Comparison of ENCODE assay signal across 11 mouse cellular contexts in the genomic region with DNA sequence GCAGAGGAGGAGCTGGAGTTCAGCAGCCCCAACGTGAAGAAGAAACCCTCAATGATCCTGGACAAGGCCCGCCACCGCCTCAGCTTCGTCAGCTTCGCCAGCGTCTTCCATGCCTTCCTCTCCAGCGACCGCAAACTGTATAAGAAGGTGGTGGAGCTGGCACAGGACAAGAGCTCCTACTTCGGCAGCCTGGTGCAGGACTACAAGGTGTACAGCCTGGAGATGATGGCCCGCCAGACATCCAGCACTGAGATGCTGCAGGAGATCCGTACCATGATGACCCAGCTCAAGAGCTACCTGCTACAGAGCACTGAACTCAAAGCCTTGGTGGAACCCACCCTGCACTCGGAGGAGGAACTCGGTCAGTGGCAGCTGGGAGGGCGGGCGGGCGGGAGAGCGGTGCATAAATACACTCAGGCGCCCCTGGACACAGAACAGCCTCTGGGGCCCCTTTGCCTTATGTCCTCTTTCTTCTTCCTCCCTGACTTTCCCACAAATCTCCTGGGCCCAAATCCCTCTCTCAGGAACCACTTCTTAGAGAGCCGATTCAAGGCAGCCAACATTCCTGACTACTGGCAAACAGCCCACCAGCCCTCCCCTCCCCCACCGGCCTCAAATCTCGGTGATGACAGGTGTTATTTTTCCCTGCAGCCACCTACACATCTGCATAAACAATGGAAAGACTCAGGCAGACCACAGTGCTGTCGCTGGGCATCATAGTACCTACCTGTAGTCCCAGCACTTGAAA.
DNase-seq lines count a peak whose midpoint lies in the region; ATAC-seq and TF ChIP-seq lines count a peak whose summit lies in the region.
"Had no signal": no experiment of that assay in that cellular context is flagged by ENCODE, and none has a peak within 500 bp of the region (broad histone marks: within the 10 kb centered on the region; RNA-seq: fewer than 3 reads in every experiment).

No protein-coding gene starts in this region.

- no peak for TF ChIP-seq POLR2A in heart, adult 2 months (IDR thresholded peaks at IDR 0.05; ENCODE audit: insufficient read depth, low read depth, low read length)

- TF ChIP-seq EP300 in heart, adult 2 months (IDR thresholded peaks at IDR 0.05; ENCODE audit: insufficient read depth, low read depth, low read length), result no peak

- H3K4me2 ChIP-seq in heart, embryonic 13.5 days, result peak overlapping the region; percentile 17
- H3K4me2 ChIP-seq in lung, embryonic 14.5 days, result no peak overlapping the region
- H3K4me2 ChIP-seq in hindbrain, postnatal 0 days (ENCODE audit: low read depth, low read length), result no peak overlapping the region
- H3K4me2 ChIP-seq: forebrain, embryonic 13.5 days; stomach, embryonic 15.5 days had no signal

- ATAC-seq in heart, embryonic 13.5 days (ENCODE audit: extremely low read depth, insufficient number of reproducible peaks, low FRiP score, low TSS enrichment), result no peak
- ATAC-seq in lung, embryonic 14.5 days (ENCODE audit: insufficient read depth), result no peak
- ATAC-seq in hindbrain, postnatal 0 days, result no peak
- ATAC-seq: forebrain, embryonic 13.5 days had no signal

- H3K9me3 ChIP-seq in heart, embryonic 13.5 days, result no peaks in the 10 kb centered on the region
- H3K9me3 ChIP-seq in lung, embryonic 14.5 days (ENCODE audit: low read depth, low read length), result no peaks in the 10 kb centered on the region
- H3K9me3 ChIP-seq in midbrain, embryonic 10.5 days (replicated peaks), result no peaks in the 10 kb centered on the region
- H3K9me3 ChIP-seq in hindbrain, postnatal 0 days (ENCODE audit: low read length), result no peaks in the 10 kb centered on the region
- H3K9me3 ChIP-seq: forebrain, embryonic 13.5 days; stomach, embryonic 15.5 days had no signal

- DNase-seq in heart, adult 2 months, result no peak
- DNase-seq in lung, embryonic 14.5 days, result peak; percentile 16
- no peak for DNase-seq in lung, postnatal 10 days
- peak; percentile 30 for DNase-seq in NIH3T3 (ENCODE audit: low read depth)
- peak; percentile 54 for DNase-seq in induced T-regulatory cell, adult 2 months (ENCODE audit: low read depth)
- DNase-seq in midbrain, embryonic 10.5 days (ENCODE audit: low spot score), result no peak
- no peak for DNase-seq in hindbrain, postnatal 0 days (ENCODE audit: low spot score)
- DNase-seq: cerebellum, adult 18-20 months had no signal

- peaks cover 40% of the 10 kb centered on the region for H3K4me1 ChIP-seq in heart, embryonic 13.5 days
- peaks cover 6% of the 10 kb centered on the region for H3K4me1 ChIP-seq in heart, adult 2 months (ENCODE audit: control insufficient read depth, insufficient read depth, low read length)
- H3K4me1 ChIP-seq in lung, embryonic 14.5 days (ENCODE audit: insufficient read depth), result no peaks in the 10 kb centered on the region
- no peaks in the 10 kb centered on the region for H3K4me1 ChIP-seq in midbrain, embryonic 10.5 days
- no peaks in the 10 kb centered on the region for H3K4me1 ChIP-seq in hindbrain, postnatal 0 days (ENCODE audit: insufficient read depth, low read length)

- peak overlapping the region; percentile 74 for H3K27ac ChIP-seq in heart, embryonic 13.5 days (replicated peaks)
- no peak overlapping the region for H3K27ac ChIP-seq in heart, adult 2 months
- H3K27ac ChIP-seq in lung, embryonic 14.5 days (ENCODE audit: low read depth), result no peak overlapping the region
- no peak overlapping the region for H3K27ac ChIP-seq in midbrain, embryonic 10.5 days (replicated peaks)
- H3K27ac ChIP-seq in hindbrain, postnatal 0 days, result no peak overlapping the region
- H3K27ac ChIP-seq: forebrain, embryonic 13.5 days; stomach, embryonic 15.5 days had no signal

- no peaks in the 10 kb centered on the region for H3K79me2 ChIP-seq in heart, adult 2 months (replicated peaks; ENCODE audit: control insufficient read depth, insufficient read depth, low read length)

- peak overlapping the region; percentile 60 for H3K9ac ChIP-seq in heart, embryonic 13.5 days
- no peak overlapping the region for H3K9ac ChIP-seq in heart, adult 2 months (ENCODE audit: low read depth, low read length)
- no peak overlapping the region for H3K9ac ChIP-seq in lung, embryonic 14.5 days
- H3K9ac ChIP-seq in hindbrain, postnatal 0 days (replicated peaks; ENCODE audit: low read length), result no peak overlapping the region
- H3K9ac ChIP-seq: forebrain, embryonic 13.5 days; stomach, embryonic 15.5 days had no signal

- peaks cover 69% of the 10 kb centered on the region for H3K36me3 ChIP-seq in heart, embryonic 13.5 days
- H3K36me3 ChIP-seq in heart, adult 2 months (ENCODE audit: control insufficient read depth, insufficient read depth, low read length), result no peaks in the 10 kb centered on the region
- peaks cover 27% of the 10 kb centered on the region; the same call in 1 of the 2 replicates for H3K36me3 ChIP-seq in lung, embryonic 14.5 days (ENCODE audit: insufficient read depth)
- no peaks in the 10 kb centered on the region for H3K36me3 ChIP-seq in midbrain, embryonic 10.5 days
- no peaks in the 10 kb centered on the region for H3K36me3 ChIP-seq in hindbrain, postnatal 0 days (ENCODE audit: insufficient read depth, low read length)
- H3K36me3 ChIP-seq: stomach, embryonic 15.5 days had no signal

- TF ChIP-seq CTCF in heart, adult 2 months (IDR thresholded peaks at IDR 0.05), result no peak
- no peak for TF ChIP-seq CTCF in lung, embryonic 14.5 days (IDR thresholded peaks at IDR 0.05; ENCODE audit: low read depth)
- TF ChIP-seq CTCF in hindbrain, postnatal 0 days (IDR thresholded peaks at IDR 0.05; ENCODE audit: low read depth), result no peak

- H3K4me3 ChIP-seq in heart, embryonic 13.5 days, result no peak overlapping the region
- H3K4me3 ChIP-seq in heart, adult 2 months, result no peak overlapping the region
- no peak overlapping the region for H3K4me3 ChIP-seq in lung, embryonic 14.5 days (ENCODE audit: low read depth, low read length)
- H3K4me3 ChIP-seq in midbrain, embryonic 10.5 days, result no peak overlapping the region
- no peak overlapping the region for H3K4me3 ChIP-seq in hindbrain, postnatal 0 days (ENCODE audit: low read length)
- H3K4me3 ChIP-seq: forebrain, embryonic 13.5 days; stomach, embryonic 15.5 days had no signal

- no peaks in the 10 kb centered on the region for H3K27me3 ChIP-seq in heart, embryonic 13.5 days (replicated peaks)
- no peaks in the 10 kb centered on the region for H3K27me3 ChIP-seq in heart, adult 2 months (ENCODE audit: control insufficient read depth, insufficient read depth, low read length)
- H3K27me3 ChIP-seq in lung, embryonic 14.5 days (ENCODE audit: insufficient read depth, low read length), result no peaks in the 10 kb centered on the region
- H3K27me3 ChIP-seq in midbrain, embryonic 10.5 days (ENCODE audit: low read depth, poor library complexity, severe bottlenecking), result no peaks in the 10 kb centered on the region
- H3K27me3 ChIP-seq in hindbrain, postnatal 0 days (ENCODE audit: insufficient read depth, low read length), result no peaks in the 10 kb centered on the region
- H3K27me3 ChIP-seq: forebrain, embryonic 13.5 days; stomach, embryonic 15.5 days had no signal

- intact Hi-C loops in heart, adult 2 months (cut with DNase I), result no loop called here

- 57% methylated on average over 22 of the region's 22 CpGs for WGBS in heart, embryonic 13.5 days
- 58% methylated on average over 22 of the region's 22 CpGs for WGBS in heart, adult 2 months
- 65% methylated on average over 22 of the region's 22 CpGs for WGBS in lung, embryonic 14.5 days
- WGBS in midbrain, embryonic 10.5 days, result 87% methylated on average over 22 of the region's 22 CpGs
- whole genome bisulfite sequencing in hindbrain, postnatal 0 days, result 76% methylated on average over 22 of the region's 22 CpGs

Comparison
In these comparisons a context has a peak if more than half of its experiments do, and no peak if none do; other contexts are left out.
1. DNase-seq: peak in lung, embryonic 14.5 days (single experiment), NIH3T3 (single experiment) and induced T-regulatory cell, adult 2 months (single experiment); none in heart, adult 2 months (0 of 2), lung, postnatal 10 days (single experiment), midbrain, embryonic 10.5 days (single experiment) and hindbrain, postnatal 0 days (single experiment).